Mouse (Mus musculus): ENCODE measurements around the gene Fhad1. TPM values are rescaled to one million over a fixed set of nuclear protein-coding genes. Genes with fewer than 3 reads are reported as not detected.
"Not testable (repeated sequence)": the region's sequence is repeated elsewhere in the genome, so short reads cannot be mapped to it uniquely, and the experiment has no call there.

The Fhad1 gene
- polyA plus RNA-seq (2012; rRNA removed), result 0.95 and 1.3 TPM in 2 replicates

- peak; percentile 70 for DNase-seq (ENCODE audit: low spot score)
Observed at GRCm38 (mm10) chr4:142014659-142015608, at the start of gene Fhad1. TSS of gene Fhad1 (minus strand) at chr4:142015082.

DNA sequence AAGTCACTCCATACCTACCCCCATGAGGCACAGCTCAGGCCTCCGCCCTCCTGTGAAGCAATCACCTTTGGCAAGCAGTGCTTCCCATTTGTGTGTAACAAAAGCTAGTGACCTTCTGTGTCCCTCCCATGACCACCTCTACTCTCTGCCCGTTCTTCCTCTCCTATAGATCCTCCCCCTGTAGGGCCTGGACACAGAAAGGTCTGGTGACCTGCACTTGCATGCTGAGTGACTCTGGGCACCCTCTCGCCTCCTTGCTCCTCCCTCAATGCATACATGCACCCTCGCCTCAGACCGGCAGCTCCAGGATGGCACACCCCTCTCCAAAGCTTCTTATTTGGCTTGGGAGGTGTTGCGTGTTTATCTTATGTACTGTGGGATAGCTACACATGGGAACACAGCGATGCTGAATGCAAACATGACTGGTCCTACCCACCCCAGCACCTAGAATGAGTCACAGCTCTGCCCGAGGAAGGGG, 48.2 kb upstream of the Fhad1 start:
- no peak for DNase-seq (ENCODE audit: low spot score)

- no peak for DNase-seq (ENCODE audit: low spot score)
Observed at GRCm38 (mm10) chr4:142061485-142062240, 46.8 kb upstream of the Fhad1 start.

- no peak for DNase-seq (ENCODE audit: low spot score)
Observed at GRCm38 (mm10) chr4:142060455-142061378, 45.8 kb upstream of the Fhad1 start.

DNA sequence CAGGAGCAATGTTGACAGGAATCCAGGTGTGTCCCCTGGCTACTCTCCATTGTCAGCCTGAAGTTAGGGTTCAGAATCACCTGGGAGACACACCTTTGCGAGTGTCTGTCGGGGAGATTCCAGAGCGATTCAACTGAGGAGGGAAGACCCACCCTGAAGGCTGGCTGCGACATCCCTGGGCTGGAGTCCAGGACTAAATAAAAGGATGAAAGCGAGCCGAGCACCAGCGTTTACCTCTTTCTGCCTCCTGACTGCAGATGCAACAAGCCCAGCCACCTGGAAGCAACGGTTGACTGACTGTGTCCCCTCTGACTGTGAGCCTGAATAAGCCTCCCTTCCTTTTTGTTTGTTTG, 44.9 kb upstream of the Fhad1 start:
- DNase-seq (ENCODE audit: low spot score), result no peak

GRCm38 (mm10) chr4:142059113-142059840, 44.4 kb upstream of the Fhad1 start:
- DNase-seq (ENCODE audit: low spot score), result no peak

GRCm38 (mm10) chr4:142057529-142058216, 42.8 kb upstream of the Fhad1 start:
- DNase-seq (ENCODE audit: low spot score), result no peak

- no peak for DNase-seq (ENCODE audit: low spot score)
Observed at GRCm38 (mm10) chr4:142055600-142055999, 40.7 kb upstream of the Fhad1 start.

- DNase-seq (ENCODE audit: low spot score), result no peak
Observed at GRCm38 (mm10) chr4:142054580-142054979, 39.7 kb upstream of the Fhad1 start.

- DNase-seq (ENCODE audit: low spot score), result no peak
Observed at GRCm38 (mm10) chr4:142053661-142054448, 39.0 kb upstream of the Fhad1 start.

DNA sequence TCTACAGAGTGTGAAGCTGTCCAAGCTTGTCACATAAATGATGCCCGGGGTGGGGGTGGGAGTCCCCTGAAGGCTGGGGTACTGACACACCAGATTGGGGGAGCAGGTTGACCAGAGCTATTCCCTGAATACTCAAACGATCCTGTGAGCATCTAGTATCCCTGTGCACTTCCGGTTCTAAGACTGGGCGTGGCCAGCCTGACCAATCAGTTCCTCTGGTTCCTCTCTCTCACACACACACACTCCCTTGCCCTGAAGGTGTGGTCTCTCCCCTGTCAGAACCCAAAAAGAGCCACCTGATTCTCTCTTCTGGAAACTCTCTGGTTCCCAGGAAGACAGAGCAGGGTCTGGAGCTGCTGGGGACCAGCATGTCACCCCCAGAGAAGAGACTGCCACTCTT, 38.4 kb upstream of the Fhad1 start:
- DNase-seq (ENCODE audit: low spot score), result no peak

GRCm38 (mm10) chr4:142052391-142053132, 37.7 kb upstream of the Fhad1 start:
- DNase-seq (ENCODE audit: low spot score), result no peak

DNA sequence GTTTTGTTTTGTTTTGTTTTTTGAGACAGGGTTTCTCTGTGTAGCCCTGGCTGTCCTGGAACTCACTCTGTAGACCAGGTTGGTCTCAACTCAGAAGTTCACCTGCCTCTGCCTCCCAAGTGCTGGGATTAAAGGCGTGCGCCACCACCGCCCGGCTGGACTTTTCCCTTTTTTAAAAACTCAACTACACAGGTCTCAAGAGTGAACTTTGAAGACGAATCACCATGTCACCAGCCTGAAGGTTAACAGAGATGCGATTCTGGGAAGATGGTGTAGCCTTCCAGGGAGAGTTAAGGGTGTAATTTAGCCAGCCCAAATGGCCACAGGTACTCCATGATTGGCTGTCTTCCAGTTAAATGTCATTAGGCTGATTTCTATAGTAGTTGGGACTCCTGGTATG, 37.0 kb upstream of the Fhad1 start:
- DNase-seq (ENCODE audit: low spot score), result not testable (repeated sequence)

- DNase-seq (ENCODE audit: low spot score), result no peak
Observed at GRCm38 (mm10) chr4:142049963-142050362, 35.1 kb upstream of the Fhad1 start.

DNA sequence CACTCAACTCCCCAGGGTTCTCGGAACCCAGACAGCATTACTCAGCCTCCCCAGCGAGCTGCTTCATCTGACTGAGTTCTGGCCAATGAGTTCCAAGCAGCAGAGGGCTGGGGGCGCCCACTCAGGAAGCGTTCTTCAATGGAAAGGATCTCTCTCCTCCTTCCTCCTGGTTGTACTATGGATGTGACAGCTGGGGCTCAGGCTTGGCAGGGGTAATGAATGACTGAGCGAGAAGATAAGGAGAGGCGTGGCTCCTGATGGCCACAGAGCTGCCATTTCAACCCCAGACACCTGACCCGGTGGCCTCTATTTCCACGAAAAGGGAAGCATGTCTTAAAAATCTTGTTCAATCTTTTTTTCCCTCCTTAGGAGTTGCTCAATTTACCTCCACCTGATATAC, 33.5 kb upstream of the Fhad1 start:
- no peak for DNase-seq (ENCODE audit: low spot score)

GRCm38 (mm10) chr4:142047005-142047404, 32.1 kb upstream of the Fhad1 start:
- DNase-seq (ENCODE audit: low spot score), result no peak

DNA sequence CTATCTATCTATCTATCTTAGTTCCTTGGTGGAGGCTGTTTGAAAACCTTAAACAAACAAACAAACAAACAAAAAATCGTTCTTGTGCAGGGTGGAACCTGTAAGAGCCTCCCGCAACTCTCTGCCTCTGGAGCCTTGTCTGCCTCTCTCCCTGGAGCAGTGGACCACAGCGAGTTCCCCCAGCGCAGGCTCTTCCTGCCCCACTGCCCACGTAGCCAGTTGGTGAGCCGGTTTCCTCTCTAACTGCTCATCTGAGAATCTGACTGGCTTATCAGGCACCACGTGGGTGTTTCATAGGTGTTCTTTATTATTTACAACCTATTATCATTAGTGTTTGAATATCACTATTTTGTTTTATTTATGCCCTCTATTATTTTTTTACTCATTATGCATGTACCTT, 31.6 kb upstream of the Fhad1 start:
- no peak for DNase-seq (ENCODE audit: low spot score)

DNA sequence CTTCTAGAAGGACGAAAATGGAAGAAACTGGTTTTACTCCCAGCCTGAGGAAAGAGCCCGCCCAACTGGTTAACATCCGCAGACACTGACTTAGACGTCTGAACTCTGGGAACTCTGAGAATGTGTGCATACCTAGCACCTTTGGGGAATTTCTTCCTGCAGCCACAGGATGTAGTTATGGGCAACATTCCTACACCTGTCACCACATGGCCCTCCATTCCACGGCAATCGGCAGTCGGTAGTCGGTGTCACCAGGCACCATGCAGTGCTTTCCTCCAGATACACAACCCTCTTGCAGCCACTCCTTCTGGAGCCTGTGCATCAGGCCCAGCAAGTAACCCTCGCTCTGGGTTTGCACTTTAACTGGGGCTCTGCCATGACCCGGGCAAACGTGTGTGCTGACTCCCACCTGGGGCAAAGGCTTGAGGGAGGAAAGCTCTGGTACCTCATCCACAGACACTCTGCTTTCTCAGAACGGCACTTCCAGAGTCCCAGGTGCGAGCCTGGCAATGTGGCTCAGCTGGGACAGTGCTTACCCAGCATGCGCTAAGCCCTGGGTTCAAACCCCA, 30.8 kb upstream of the Fhad1 start:
- DNase-seq (ENCODE audit: low spot score), result no peak
